ENCODE assay signal across 16 mouse cellular contexts in the genomic region with DNA sequence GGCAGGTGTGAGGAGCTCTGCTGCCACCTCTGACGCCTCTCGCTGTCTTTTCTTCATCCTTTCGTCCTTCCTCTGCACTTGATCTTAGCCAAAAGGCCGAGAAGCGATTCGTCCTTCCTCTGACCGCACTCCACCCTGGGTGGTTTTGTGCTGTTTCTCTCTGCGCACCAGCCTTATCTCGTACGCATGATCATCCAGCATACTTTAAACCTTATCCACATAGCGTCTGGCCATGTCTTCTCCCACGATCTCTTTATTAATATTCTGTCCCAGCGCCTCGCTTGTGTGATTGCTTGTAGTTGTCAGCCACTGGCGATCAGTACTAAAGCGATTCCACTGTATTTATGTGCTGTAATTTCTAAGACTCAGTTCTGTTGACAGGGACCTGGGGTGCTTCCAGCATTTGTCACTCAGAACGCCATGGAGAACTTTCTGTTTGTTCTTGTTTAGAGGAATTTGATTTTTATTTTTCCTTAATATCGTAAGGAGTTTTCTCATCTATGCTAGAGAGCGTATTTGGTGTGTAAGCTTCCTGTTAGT.
DNase-seq lines count a peak whose midpoint lies in the region; ATAC-seq and TF ChIP-seq lines count a peak whose summit lies in the region.
"Had no signal": no experiment of that assay in that cellular context is flagged by ENCODE, and none has a peak within 500 bp of the region (broad histone marks: within the 10 kb centered on the region; RNA-seq: fewer than 3 reads in every experiment).

No protein-coding gene starts in this region.

- H3K9me3 ChIP-seq in heart, postnatal 0 days (replicated peaks; ENCODE audit: control insufficient read depth, low read length), result no peaks in the 10 kb centered on the region
- H3K9me3 ChIP-seq: limb, embryonic 10.5 days; liver, embryonic 13.5 days; megakaryocyte, embryonic 14.5 days had no signal

- peaks cover 28% of the 10 kb centered on the region for H3K4me1 ChIP-seq in heart, postnatal 0 days (ENCODE audit: control insufficient read depth, insufficient read depth)
- H3K4me1 ChIP-seq: limb, embryonic 10.5 days had no signal

- no peak for TF ChIP-seq POLR2A in brain, embryonic 14.5 days (IDR thresholded peaks at IDR 0.05; ENCODE audit: borderline replicate concordance, extremely low read depth, insufficient read depth, insufficient read length, poor library complexity, severe bottlenecking)

- DNase-seq in gastrocnemius, postnatal 25 days, result peak; percentile 38
- no peak for DNase-seq in gastrocnemius, postnatal 10 days
- peak; percentile 8 to 12 for DNase-seq in layer of hippocampus, postnatal 25 days (ENCODE audit: extremely low spot score in 1 of 2, low spot score in 1 of 2)
- DNase-seq in layer of hippocampus, postnatal 36 days, result no peak
- DNase-seq in brain, embryonic 14.5 days (ENCODE audit: low read depth), result peak; percentile 32
- no peak for DNase-seq in heart, postnatal 0 days (ENCODE audit: low spot score)
- DNase-seq in urinary bladder, postnatal 4 days (ENCODE audit: low spot score in 2 of 2), result no peak
- DNase-seq: cerebellum, adult 8-10 months; kidney, adult 11 months; kidney, postnatal 14 days; liver, embryonic 13.5 days; right cerebral cortex, postnatal 25 days; thymus, adult 2 months had no signal

- H3K27me3 ChIP-seq in heart, postnatal 0 days (ENCODE audit: control insufficient read depth, insufficient read depth, low read length), result no peaks in the 10 kb centered on the region
- H3K27me3 ChIP-seq: liver, embryonic 13.5 days; megakaryocyte, embryonic 14.5 days had no signal

- no peak for TF ChIP-seq EP300 in heart, postnatal 0 days (IDR thresholded peaks at IDR 0.05; ENCODE audit: low read depth)

- peak overlapping the region; percentile 21 for H3K27ac ChIP-seq in heart, postnatal 0 days (ENCODE audit: low read depth)
- H3K27ac ChIP-seq: limb, embryonic 10.5 days; liver, embryonic 13.5 days had no signal

- no peaks in the 10 kb centered on the region for H3K36me3 ChIP-seq in heart, postnatal 0 days (replicated peaks; ENCODE audit: control insufficient read depth, insufficient read depth, low read length)
- H3K36me3 ChIP-seq: limb, embryonic 10.5 days; liver, embryonic 13.5 days had no signal

- TF ChIP-seq CTCF in brain, embryonic 14.5 days (IDR thresholded peaks at IDR 0.05; ENCODE audit: borderline replicate concordance, extremely low read depth, insufficient read depth, insufficient read length), result no peak
- TF ChIP-seq CTCF in heart, postnatal 0 days (IDR thresholded peaks at IDR 0.05; ENCODE audit: low read depth), result no peak

- no peak overlapping the region for H3K9ac ChIP-seq in heart, postnatal 0 days (replicated peaks; ENCODE audit: low read depth, low read length)
- H3K9ac ChIP-seq: liver, embryonic 13.5 days had no signal

- no peak overlapping the region for H3K4me2 ChIP-seq in heart, postnatal 0 days (ENCODE audit: low read depth, low read length)
- H3K4me2 ChIP-seq: liver, embryonic 13.5 days had no signal

- ATAC-seq in heart, postnatal 0 days (ENCODE audit: insufficient read depth, low read depth), result no peak
- ATAC-seq: activated CD4-positive, CD25-positive, alpha-beta regulatory T cell, adult 4 months had no signal

- no peak overlapping the region for H3K4me3 ChIP-seq in heart, postnatal 0 days (ENCODE audit: low read depth, low read length)
- H3K4me3 ChIP-seq: limb, embryonic 10.5 days; liver, embryonic 13.5 days; megakaryocyte, embryonic 14.5 days had no signal

- 60% methylated on average over 19 of the region's 19 CpGs for WGBS in heart, postnatal 0 days

Comparison
In these comparisons a context has a peak if more than half of its experiments do, and no peak if none do; other contexts are left out.
1. DNase-seq: peak in gastrocnemius, postnatal 25 days (single experiment), layer of hippocampus, postnatal 25 days (2 of 2) and brain, embryonic 14.5 days (single experiment); none in gastrocnemius, postnatal 10 days (single experiment), layer of hippocampus, postnatal 36 days (0 of 2), heart, postnatal 0 days (single experiment) and urinary bladder, postnatal 4 days (0 of 2).